Mouse (Mus musculus) stomach, postnatal 0 days (tissue): ENCODE data around the gene Il1rl1.

Source experiments
- CTCF ChIP-seq: IDR thresholded peaks from 2 replicates; pipeline ENCODE4 v1.5.1; 2016; ENCODE audit warnings: antibody characterized with exemption, low read depth, mild to moderate bottlenecking, moderate library complexity
- EP300 ChIP-seq: optimal IDR thresholded peaks from 2 replicates; pipeline ENCODE3; 2016; ENCODE audit warnings: antibody characterized with exemption

DNA sequence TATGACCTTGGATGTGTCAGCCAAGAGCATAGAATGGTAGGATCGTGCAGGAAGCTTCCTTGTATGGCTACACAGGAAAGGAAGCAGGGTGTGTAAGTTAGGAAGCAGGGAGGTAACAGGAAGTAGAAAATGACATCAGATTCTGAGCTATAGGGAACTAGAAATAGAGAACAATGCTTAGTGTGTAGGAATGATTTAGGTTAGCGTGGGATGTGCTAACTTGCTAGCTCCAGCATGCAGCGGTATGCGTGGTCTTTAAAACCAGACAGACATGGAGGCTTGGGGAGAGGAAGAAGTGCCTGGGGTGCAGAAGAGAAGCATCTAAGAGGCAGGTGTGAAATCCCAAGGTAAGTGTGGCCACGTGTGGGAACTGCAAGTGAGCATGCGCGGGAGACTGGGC, 24.7 kb upstream of the Il1rl1 start:
- TF ChIP-seq CTCF (no peak), EP300 (no peak)
